Mouse (Mus musculus): ENCODE measurements around the gene Calcoco1.

GRCm38 (mm10) chr15:102735031-102735430, 13.1 kb upstream of the Calcoco1 start:
- no peak for TF ChIP-seq EP300 (IDR thresholded peaks at IDR 0.05; ENCODE audit: low read depth)
- TF ChIP-seq CTCF (IDR thresholded peaks at IDR 0.05; ENCODE audit: low read depth): no peak

Data from heart, postnatal 0 days (tissue).